Mouse (Mus musculus) thymus, adult 2 months (tissue): Measurements from ENCODE around the gene Rps28.
"Not testable (repeated sequence)": the region's sequence is repeated elsewhere in the genome, so short reads cannot be mapped to it uniquely, and the experiment has no call there.

Experiments
- CTCF ChIP-seq: fragments of 200-500 bp; IDR thresholded peaks from 2 replicates; pipeline ENCODE4 v1.5.1; 2012; ENCODE audit warnings: mild to moderate bottlenecking, control low read depth, low read length, moderate library complexity, borderline replicate concordance; ENCODE audit not compliant: control insufficient read depth, poor library complexity, insufficient read depth; ENCODE audit errors: extremely low read depth
- POLR2A ChIP-seq: fragments of 200-500 bp; IDR thresholded peaks from 2 replicates; pipeline ENCODE4 v1.6.1; 2012; ENCODE audit warnings: mild to moderate bottlenecking, low read length, control low read depth, moderate library complexity; ENCODE audit not compliant: control insufficient read depth, poor library complexity, insufficient read depth; ENCODE audit errors: extremely low read depth

DNA sequence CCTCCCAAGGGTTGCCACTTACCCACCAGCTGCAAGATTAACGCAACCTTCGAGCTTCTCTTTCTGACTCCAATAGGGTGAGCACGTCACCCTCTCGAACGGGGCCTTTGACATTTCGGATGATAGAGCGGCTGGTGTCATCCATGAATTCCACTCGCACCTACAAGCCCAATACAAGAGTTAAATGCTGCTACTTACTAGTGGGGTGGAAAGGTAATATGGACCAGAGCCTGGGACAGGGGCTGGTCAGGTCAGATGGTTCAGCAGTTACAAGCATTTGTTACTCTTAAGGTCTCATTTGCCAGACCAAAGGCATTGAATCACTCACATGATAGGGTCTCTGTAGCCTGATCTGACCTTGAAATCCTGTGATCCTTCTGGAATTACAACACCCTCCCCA, 1.2 kb downstream of the Rps28 start:
- not testable (repeated sequence) for TF ChIP-seq CTCF, POLR2A
